Mouse (Mus musculus) adrenal gland, postnatal 25 days (tissue): ENCODE results near the gene 4933430I17Rik. TPM values are rescaled to one million over a fixed set of nuclear protein-coding genes. Genes with fewer than 3 reads are reported as not detected.

Source experiments
- DNase-seq: peaks from one replicate; pipeline ENCODE4 v3.0.0; 2021; ENCODE audit warnings: mixed read lengths
- total RNA-seq: library from RNA; stranded (reverse); gene quantifications from 2 replicates; pipeline ENCODE4 v1.2.3, GENCODE M21; 2021

4933430I17Rik gene
- total RNA-seq, 1 experiment from 2014 or later = 0.64 TPM

GRCm38 (mm10) chr4:62503374-62503970 is 21.7 kb upstream of the 4933430I17Rik start, which contains the start of gene Hdhd3:
Hdhd3 (minus strand) TSS chr4:62503467.
- no peak for DNase-seq

- no peak for DNase-seq
Observed at GRCm38 (mm10) chr4:62505991-62506390, 19.2 kb upstream of the 4933430I17Rik start.

GRCm38 (mm10) chr4:62506798-62507197 is 18.4 kb upstream of the 4933430I17Rik start:
- no peak for DNase-seq

- no peak for DNase-seq
Observed at GRCm38 (mm10) chr4:62508839-62509238, 16.3 kb upstream of the 4933430I17Rik start.

- DNase-seq = peak; percentile 89
Observed at GRCm38 (mm10) chr4:62509946-62510345, 15.2 kb upstream of the 4933430I17Rik start.

- no peak for DNase-seq
Observed at GRCm38 (mm10) chr4:62513998-62514506, 11.1 kb upstream of the 4933430I17Rik start.

- DNase-seq = no peak
Observed at GRCm38 (mm10) chr4:62514995-62515394, 10.2 kb upstream of the 4933430I17Rik start.

GRCm38 (mm10) chr4:62515490-62515889 is 9.7 kb upstream of the 4933430I17Rik start:
- no peak for DNase-seq

GRCm38 (mm10) chr4:62516079-62516478 is 9.1 kb upstream of the 4933430I17Rik start:
- DNase-seq = no peak

- no peak for DNase-seq
Observed at GRCm38 (mm10) chr4:62516579-62516978, 8.6 kb upstream of the 4933430I17Rik start.

GRCm38 (mm10) chr4:62517046-62517445 is 8.1 kb upstream of the 4933430I17Rik start:
- DNase-seq = no peak

GRCm38 (mm10) chr4:62517538-62518415 is 7.4 kb upstream of the 4933430I17Rik start:
- DNase-seq = no peak

GRCm38 (mm10) chr4:62518416-62519121 is 6.6 kb upstream of the 4933430I17Rik start:
- DNase-seq = no peak

- DNase-seq = no peak
Observed at GRCm38 (mm10) chr4:62519122-62519848, 5.9 kb upstream of the 4933430I17Rik start.

GRCm38 (mm10) chr4:62519849-62520233 is 5.3 kb upstream of the 4933430I17Rik start, which contains the start of gene Alad:
Alad (minus strand) TSS chr4:62519918.
- peak; percentile 94 for DNase-seq

GRCm38 (mm10) chr4:62520892-62521400 is 4.2 kb upstream of the 4933430I17Rik start:
- DNase-seq = no peak

- DNase-seq = no peak
Observed at GRCm38 (mm10) chr4:62525489-62525811, 281 bp downstream of the 4933430I17Rik start.

GRCm38 (mm10) chr4:62526256-62526655 is 1.1 kb downstream of the 4933430I17Rik start:
- no peak for DNase-seq

GRCm38 (mm10) chr4:62527655-62528054 is 2.5 kb downstream of the 4933430I17Rik start:
- DNase-seq = no peak

- no peak for DNase-seq
Observed at GRCm38 (mm10) chr4:62533729-62534128, 8.6 kb downstream of the 4933430I17Rik start.

GRCm38 (mm10) chr4:62541802-62542201 is 16.6 kb downstream of the 4933430I17Rik start:
- DNase-seq = no peak

GRCm38 (mm10) chr4:62543782-62544181 is 18.6 kb downstream of the 4933430I17Rik start:
- no peak for DNase-seq
